Mouse (Mus musculus) megakaryocyte, embryonic 14.5 days (primary cell): ENCODE data around the gene Islr2. TPM values are rescaled to one million over a fixed set of nuclear protein-coding genes. Genes with fewer than 3 reads are reported as not detected.
"Not testable (repeated sequence)": the region's sequence is repeated elsewhere in the genome, so short reads cannot be mapped to it uniquely, and the experiment has no call there.

Source experiments
- H3K27me3 ChIP-seq: replicated peaks from 2 replicates; pipeline ENCODE3; 2012; ENCODE audit warnings: inconsistent platforms
- H3K36me3 ChIP-seq: replicated peaks from 2 replicates; pipeline ENCODE3; 2012; ENCODE audit warnings: low read length, inconsistent platforms, mixed read lengths
- H3K4me1 ChIP-seq: 2 replicates; pipeline ENCODE4 v1.6.1; 2012; ENCODE audit warnings: inconsistent platforms
- H3K4me3 ChIP-seq: replicated peaks from 2 replicates; pipeline ENCODE3; 2012; ENCODE audit warnings: moderate library complexity, mild to moderate bottlenecking, inconsistent platforms
- H3K9me3 ChIP-seq: 2 replicates; pipeline ENCODE4 v1.6.1; 2012; ENCODE audit warnings: inconsistent platforms
- FLI1 ChIP-seq: IDR thresholded peaks from 2 replicates; pipeline ENCODE4 v1.6.1; 2012; ENCODE audit warnings: low read length, inconsistent platforms, mixed read lengths
- GATA1 ChIP-seq: IDR thresholded peaks from 3 replicates; pipeline ENCODE4 v1.6.1; 2012; ENCODE audit warnings: mixed read lengths, low read length, inconsistent platforms, borderline replicate concordance
- polyA plus RNA-seq: library from polyadenylated mRNA; stranded (reverse); fragments of >175 nt; gene quantifications from 2 replicates; pipeline ENCODE4 v1.2.3, GENCODE M21; 2012; ENCODE audit warnings: low replicate concordance; ENCODE audit not compliant: insufficient read depth

Islr2 gene
- 0.09 TPM in 1 of 2 replicates, not detected in the other for polyA plus RNA-seq

DNA sequence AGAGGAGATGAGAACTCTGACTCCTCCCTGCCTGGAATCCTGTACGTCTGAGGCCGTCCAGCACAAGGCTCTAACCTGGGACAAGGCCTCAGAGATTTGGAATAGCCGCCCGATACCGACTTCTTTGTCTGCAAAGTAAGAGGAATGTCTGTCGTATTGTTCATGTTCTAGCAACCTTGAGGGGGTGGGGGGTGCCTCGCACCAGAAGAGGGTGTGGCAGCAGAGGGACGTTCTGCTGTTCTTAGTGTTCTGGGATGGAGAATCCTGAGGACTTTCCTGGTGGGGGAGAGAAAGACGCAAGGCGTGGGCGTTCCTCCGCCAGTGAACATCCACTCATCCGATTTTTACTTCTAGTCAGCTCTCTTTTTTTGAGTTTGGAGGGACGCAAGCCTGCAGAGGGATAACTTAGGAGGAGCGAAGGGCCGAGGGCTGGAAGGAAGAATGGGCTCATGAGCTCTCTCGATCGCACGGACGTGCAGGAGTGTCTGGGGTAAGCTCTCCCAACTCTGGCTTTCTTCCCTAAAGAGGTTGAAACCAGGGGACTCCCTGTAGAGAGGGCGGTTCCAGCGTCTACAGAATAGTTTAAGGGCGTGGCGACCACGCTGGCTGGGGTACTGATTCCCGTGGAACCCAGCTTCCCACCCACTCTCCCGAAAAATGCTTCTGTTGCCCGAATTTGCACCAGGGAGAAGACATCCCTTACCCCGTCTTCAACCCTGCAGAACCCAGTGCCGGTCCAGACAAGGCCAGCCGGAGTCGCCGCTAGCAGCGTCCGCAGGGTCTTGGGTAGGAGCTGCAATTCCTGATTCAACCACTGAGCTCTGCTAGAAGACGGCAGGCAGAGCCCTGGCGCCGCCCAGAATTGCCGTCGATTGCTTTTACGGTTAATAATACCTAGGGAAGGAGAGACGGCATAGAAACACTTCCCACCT is at the start of gene Islr2, which contains the start of gene Islr:
TSS of gene Islr2 (minus strand) at position 804 of the 932 bp plus-strand sequence.
TSS of gene Islr (minus strand) at position 791 of the 932 bp plus-strand sequence.
- TF ChIP-seq FLI1: no peak
- no peak for TF ChIP-seq GATA1

DNA sequence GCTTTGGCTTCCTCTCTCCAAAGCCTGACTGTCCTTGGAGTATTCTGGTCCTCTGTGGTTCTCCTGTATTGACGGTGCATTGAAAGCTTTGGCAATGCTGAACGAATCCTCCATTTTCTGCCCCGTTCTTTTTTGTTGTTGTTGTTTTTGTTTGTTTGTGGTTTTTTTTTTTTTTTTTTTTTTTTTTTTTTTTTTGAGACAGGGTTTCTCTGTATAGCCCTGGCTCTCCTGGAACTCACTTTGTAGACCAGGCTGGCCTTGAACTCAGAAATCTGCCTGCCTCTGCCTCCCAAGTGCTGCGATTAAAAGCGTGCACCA is 49.6 kb upstream of the Islr2 start:
- Histone ChIP-seq H3K4me1 (peaks cover 64% of the 10 kb centered on the region), H3K36me3 (peaks cover 28% of the 10 kb centered on the region), H3K4me3 (peak overlapping the region; percentile 92)
- H3K27me3 ChIP-seq, H3K9me3 ChIP-seq: not testable (repeated sequence)

More for the DNA sequence above, at the start of gene Islr2, which contains the start of gene Islr:
- H3K36me3 ChIP-seq: no peaks in the 10 kb centered on the region
- H3K9me3 ChIP-seq: no peaks in the 10 kb centered on the region
- peak within 1 kb of the TSS; percentile 90 for H3K4me3 ChIP-seq
- H3K27me3 ChIP-seq: peaks cover 88% of the 10 kb centered on the region
- peaks cover 40% of the 10 kb centered on the region for H3K4me1 ChIP-seq

DNA sequence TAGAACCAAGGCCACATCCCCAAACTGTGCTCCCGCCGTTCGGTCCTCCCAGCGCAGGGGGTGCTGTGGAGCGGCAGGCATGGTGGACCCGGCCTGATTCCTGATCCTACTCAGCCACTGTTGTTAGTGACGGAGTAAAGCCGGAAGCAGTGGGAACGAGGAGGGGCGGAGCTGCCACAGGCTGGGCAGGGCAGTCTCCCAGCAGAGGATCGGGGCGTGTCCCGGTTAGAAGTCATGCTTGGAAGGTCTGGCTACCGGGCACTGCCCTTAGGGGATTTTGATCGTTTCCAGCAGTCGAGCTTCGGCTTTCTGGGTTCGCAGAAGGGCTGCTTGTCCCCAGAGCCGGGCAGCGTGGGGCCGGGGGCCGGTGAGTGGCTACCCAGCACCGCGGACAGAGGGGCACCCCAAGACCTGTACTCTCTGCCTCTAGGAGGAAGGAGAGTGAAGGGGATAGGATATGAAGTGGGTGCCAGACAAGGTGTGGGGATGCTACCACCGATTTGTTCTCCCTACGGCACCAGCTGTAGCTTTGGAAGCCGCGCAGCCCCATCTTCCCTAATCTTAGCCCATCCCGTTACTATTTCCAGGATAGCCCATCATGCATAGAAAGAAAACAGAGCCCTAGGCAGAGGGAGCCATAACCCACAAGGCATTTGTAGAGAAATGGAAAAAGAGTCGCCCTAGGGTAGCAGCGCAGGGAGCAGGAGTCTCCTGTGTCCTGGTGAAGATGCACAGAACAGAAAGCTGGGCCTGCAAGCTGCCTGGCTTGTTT is 49.1 kb upstream of the Islr2 start, which contains the start of gene Stoml1:
TSS of gene Stoml1 (plus strand) at position 132 of the 772 bp plus-strand sequence.
- Histone ChIP-seq H3K36me3 (peaks cover 23% of the 10 kb centered on the region), H3K4me3 (peak within 1 kb of the TSS; percentile 92), H3K4me1 (peaks cover 70% of the 10 kb centered on the region), H3K27me3 (no peaks in the 10 kb centered on the region), H3K9me3 (no peaks in the 10 kb centered on the region)
- no peak for TF ChIP-seq FLI1
- TF ChIP-seq GATA1: no peak

DNA sequence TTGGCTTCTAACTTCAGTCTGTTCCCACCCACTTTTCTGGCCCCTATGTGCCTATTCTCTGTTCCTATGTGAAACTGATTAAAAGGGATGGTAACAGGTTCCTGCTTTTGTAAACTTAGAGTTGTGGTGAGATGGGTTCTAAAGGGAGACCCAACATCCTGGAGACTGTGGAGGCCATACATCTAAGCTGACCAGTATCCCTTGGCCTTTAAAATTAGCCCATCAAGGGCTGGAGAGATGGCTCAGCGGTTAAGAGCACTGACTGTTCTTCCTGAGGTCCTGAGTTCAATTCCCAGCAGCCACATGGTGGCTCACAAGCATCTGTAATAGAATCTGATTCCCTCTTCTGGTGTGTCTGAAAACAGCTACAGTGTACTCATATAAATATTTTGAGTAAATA is 46.6 kb upstream of the Islr2 start:
- H3K4me1 ChIP-seq: peaks cover 81% of the 10 kb centered on the region
- H3K27me3 ChIP-seq, H3K9me3 ChIP-seq, H3K4me3 ChIP-seq, H3K36me3 ChIP-seq: not testable (repeated sequence)

DNA sequence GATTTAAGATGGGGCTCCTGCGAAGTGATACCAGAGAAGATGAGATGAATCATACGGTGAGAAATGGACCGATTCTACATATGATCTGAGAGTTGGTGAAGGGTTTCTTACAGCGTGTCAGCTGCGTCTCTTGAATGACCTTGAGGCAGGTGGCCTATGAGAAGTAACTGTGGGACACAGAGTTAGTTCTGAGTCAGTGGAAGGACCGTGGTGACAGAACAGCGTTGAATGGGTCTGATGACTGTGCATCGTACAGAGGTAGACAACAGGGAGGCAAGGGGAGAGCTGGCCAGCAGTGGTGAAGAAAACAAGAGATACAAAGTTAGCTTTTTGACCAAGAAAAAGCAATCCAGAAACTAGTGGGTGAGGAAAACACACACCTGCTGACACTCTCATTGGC is 46.2 kb upstream of the Islr2 start:
- peaks cover 78% of the 10 kb centered on the region for H3K4me1 ChIP-seq

DNA sequence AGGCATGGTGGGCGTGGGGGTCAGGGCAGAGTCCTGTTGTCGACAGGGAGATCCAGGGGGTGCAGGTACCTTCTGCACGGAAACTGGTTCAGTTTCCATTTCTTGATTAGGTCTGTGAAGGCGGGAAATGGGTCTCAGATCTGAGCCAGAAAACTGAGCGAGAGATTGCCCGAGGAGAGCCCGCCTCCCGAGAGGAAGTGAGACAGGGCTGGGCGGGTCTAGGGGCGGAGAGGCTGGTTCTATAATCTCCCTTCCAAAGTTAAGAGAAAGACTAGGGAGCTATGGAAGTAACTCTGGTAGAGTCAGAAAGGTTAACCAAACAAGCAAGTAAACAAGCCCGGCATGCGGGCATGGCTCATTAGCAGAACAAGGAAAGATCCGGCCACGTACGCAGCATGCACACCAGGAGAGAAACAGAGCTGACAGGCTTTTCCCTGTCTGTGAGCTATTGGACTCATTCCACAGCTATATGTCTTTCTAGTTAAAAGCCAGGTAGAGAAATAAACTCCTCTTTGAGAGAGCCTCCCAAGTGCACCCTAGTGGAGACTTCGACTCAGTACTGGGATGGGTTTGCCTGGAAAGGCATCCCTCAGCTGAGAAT is 45.6 kb upstream of the Islr2 start, which contains the start of gene Pml:
TSS of gene Pml (minus strand) at position 195 of the 601 bp plus-strand sequence.
- Histone ChIP-seq H3K4me3 (peak within 1 kb of the TSS; percentile 94), H3K4me1 (peaks cover 77% of the 10 kb centered on the region), H3K36me3 (peaks cover 14% of the 10 kb centered on the region), H3K27me3 (no peaks in the 10 kb centered on the region), H3K9me3 (no peaks in the 10 kb centered on the region)
- no peak for TF ChIP-seq FLI1
- no peak for TF ChIP-seq GATA1

More for the DNA sequence above, 46.2 kb upstream of the Islr2 start:
- no peak for TF ChIP-seq FLI1
- TF ChIP-seq GATA1: no peak
- Histone ChIP-seq H3K36me3 (peaks cover 9% of the 10 kb centered on the region), H3K4me3 (peak overlapping the region; percentile 94), H3K27me3 (no peaks in the 10 kb centered on the region), H3K9me3 (no peaks in the 10 kb centered on the region)

DNA sequence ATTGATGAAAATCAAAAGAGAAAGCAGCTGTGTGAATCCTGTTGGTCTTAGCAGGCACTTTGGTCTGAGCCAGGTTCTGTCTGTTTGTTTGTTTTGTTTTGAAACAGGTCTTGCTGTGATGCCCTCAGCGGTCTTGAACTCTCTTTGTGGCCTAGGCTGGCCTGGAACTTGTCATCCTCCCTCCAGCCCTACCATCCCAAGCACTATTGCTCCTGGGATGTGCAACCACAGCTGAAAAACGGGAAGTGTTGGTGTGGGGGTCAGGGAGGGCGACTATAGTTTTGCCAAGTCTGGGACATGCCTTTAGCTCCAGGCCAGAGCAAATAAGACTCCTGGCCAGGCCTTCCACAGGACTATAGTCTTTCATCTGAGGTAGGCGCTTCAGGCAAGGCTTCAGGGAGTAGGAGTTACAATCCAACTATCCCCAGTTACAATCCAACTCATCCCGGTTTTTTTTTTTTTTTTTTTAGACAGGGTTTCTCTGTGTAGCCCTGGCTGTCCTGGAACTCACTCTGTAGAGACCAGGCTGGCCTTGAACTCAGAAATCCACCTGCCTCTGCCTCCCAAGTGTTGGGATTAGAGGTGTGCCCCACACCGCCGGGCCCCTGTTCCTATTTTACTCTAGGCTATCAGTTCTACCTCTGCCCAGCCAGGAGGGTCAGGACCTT is 44.8 kb upstream of the Islr2 start:
- Histone ChIP-seq H3K4me3 (peak overlapping the region; percentile 94), H3K9me3 (no peaks in the 10 kb centered on the region), H3K4me1 (peaks cover 77% of the 10 kb centered on the region), H3K36me3 (peaks cover 20% of the 10 kb centered on the region), H3K27me3 (no peaks in the 10 kb centered on the region)
- no peak for TF ChIP-seq FLI1
- no peak for TF ChIP-seq GATA1

DNA sequence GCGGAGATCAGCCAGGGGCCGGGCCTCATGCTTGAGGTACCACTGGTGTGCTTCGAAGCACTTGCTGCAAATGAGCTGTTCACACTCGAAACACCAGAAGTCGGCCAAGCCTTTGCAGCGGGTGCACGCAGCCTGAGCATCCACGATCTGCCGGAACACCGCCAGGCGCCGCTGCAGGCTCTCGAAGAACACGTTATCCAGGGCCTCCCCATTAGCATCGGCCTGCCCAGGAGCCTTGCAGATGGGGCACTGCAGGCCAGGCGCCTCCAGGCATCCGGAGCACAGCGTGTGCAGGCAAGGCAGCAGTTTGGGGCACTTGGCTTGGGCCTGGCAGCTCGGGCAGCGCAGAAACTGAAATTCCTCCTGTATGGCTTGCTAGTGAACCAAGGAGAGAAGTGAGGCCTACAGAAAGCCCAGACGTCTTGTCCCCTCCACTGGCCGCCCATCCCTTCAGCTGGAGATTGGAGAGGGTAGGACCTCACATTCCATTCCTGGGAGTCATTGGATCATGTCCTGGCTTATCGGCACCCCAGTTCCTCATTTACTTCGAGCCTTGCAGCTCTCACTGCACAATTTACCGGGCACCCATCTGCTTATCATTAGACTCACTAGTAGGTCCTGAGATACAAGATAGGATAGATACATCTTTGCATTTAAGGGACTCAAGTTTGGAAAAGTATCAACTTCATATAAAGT is 43.1 kb upstream of the Islr2 start:
- Histone ChIP-seq H3K9me3 (no peaks in the 10 kb centered on the region), H3K36me3 (peaks cover 37% of the 10 kb centered on the region), H3K4me1 (peaks cover 78% of the 10 kb centered on the region), H3K27me3 (no peaks in the 10 kb centered on the region), H3K4me3 (peak overlapping the region; percentile 90)
- TF ChIP-seq GATA1 (no peak), FLI1 (no peak)

DNA sequence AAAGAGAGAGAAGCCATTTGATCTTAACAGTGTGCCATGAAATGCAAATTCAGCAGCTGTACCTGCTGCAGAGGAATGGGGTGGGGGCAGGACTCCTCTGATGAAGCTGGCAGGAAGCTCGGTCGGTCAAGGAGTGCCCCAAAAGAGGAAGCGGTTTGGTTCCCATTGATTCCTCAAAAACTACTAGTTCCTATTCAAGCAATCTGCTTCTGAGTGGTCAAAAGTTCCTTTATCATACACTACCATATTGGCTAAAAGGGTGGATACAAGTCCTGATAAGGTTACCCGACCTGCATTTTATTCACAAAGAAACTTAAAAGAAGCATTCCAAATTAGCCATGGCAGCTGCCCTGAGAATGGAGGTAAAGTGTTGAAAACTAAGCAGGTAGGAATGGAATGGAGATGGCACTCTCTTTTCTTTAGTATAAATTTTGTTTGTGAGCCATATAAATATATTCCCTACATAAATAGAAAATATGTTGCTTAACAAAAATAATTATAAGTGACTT is 42.0 kb upstream of the Islr2 start:
- Histone ChIP-seq H3K4me3 (peak overlapping the region; percentile 56), H3K4me1 (peaks cover 85% of the 10 kb centered on the region)
- TF ChIP-seq GATA1 (no peak), FLI1 (no peak)

More for the DNA sequence above, 42.0 kb upstream of the Islr2 start:
- peaks cover 47% of the 10 kb centered on the region for H3K36me3 ChIP-seq
- no peaks in the 10 kb centered on the region for H3K27me3 ChIP-seq
- no peaks in the 10 kb centered on the region for H3K9me3 ChIP-seq
